Mouse (Mus musculus) forebrain, embryonic 12.5 days (tissue): ENCODE results near the gene F12. TPM values are rescaled to one million over a fixed set of nuclear protein-coding genes. Genes with fewer than 3 reads are reported as not detected.

Experiments
- ATAC-seq: fragments of 200-750 bp; cut with Nextera tagmentation; 2 replicates; pipeline ENCODE4 v1.8.0; 2017; ENCODE audit warnings: moderate TSS enrichment; ENCODE audit not compliant: low FRiP score
- H3K27ac ChIP-seq: fragments of 300-500 bp; sonication (generic); 2 replicates; pipeline ENCODE4 v1.5.1; 2016; ENCODE audit warnings: mild to moderate bottlenecking
- H3K27me3 ChIP-seq: fragments of 300-500 bp; sonication (generic); 2 replicates; pipeline ENCODE4 v1.6.1; 2016; ENCODE audit warnings: mild to moderate bottlenecking
- H3K36me3 ChIP-seq: fragments of 300-500 bp; sonication (generic); replicated peaks from 2 replicates; pipeline ENCODE4 v1.6.1; 2016; ENCODE audit warnings: mild to moderate bottlenecking
- H3K4me1 ChIP-seq: fragments of 300-500 bp; sonication (generic); 2 replicates; pipeline ENCODE4 v1.6.1; 2016
- H3K4me2 ChIP-seq: fragments of 300-500 bp; sonication (generic); 2 replicates; pipeline ENCODE4 v1.6.1; 2016; ENCODE audit warnings: mild to moderate bottlenecking, moderate library complexity
- H3K4me3 ChIP-seq: fragments of 300-500 bp; sonication (generic); replicated peaks from 2 replicates; pipeline ENCODE4 v1.5.1; 2016; ENCODE audit warnings: mild to moderate bottlenecking
- H3K9ac ChIP-seq: fragments of 300-500 bp; sonication (generic); 2 replicates; pipeline ENCODE4 v1.6.1; 2016; ENCODE audit warnings: mild to moderate bottlenecking
- H3K9me3 ChIP-seq: fragments of 300-500 bp; sonication (generic); 2 replicates; pipeline ENCODE4 v1.6.1; 2016
- WGBS: fragments of 180-500 bp; shearing (Covaris S2); methylation state at CpG from one replicate; pipeline ENCODE4 v1.1.7; 2016; 5-methylcytosine and 5-hydroxymethylcytosine counted together
- microRNA-seq: library from miRNA; unstranded; fragments of <30 nt; microRNA quantifications from one replicate; pipeline ENCODE4, GENCODE M21; 2017
- polyA plus RNA-seq: library from polyadenylated mRNA; unstranded; fragments of >200 nt; fragmentation: Nextera tagmentation; extraction: Ambion mirVana; gene quantifications from 2 replicates; pipeline ENCODE4 v1.2.1, GENCODE M21; 2016

Gene F12
- polyA plus RNA-seq, 1 experiment from 2014 or later: not detected

- WGBS: 73% methylated on average over 2 of the region's 2 CpGs
- no peaks in the 10 kb centered on the region for H3K36me3 ChIP-seq
- H3K9me3 ChIP-seq: no peaks in the 10 kb centered on the region
- peaks cover 74% of the 10 kb centered on the region for H3K27me3 ChIP-seq
- H3K9ac ChIP-seq: no peak overlapping the region
- H3K4me3 ChIP-seq: no peak overlapping the region
- ATAC-seq: no peak
- no peak overlapping the region for H3K27ac ChIP-seq
- no peak overlapping the region for H3K4me2 ChIP-seq
- peaks cover 4% of the 10 kb centered on the region; the same call in 1 of the 2 replicates for H3K4me1 ChIP-seq
Observed at GRCm38 (mm10) chr13:55375877-55376276, 50.7 kb downstream of the F12 start.

GRCm38 (mm10) chr13:55374206-55374924, 52.2 kb downstream of the F12 start:
- no peak for ATAC-seq
- Histone ChIP-seq H3K9me3 (no peaks in the 10 kb centered on the region), H3K4me3 (no peak overlapping the region), H3K36me3 (no peaks in the 10 kb centered on the region), H3K27me3 (peaks cover 72% of the 10 kb centered on the region), H3K4me2 (no peak overlapping the region), H3K27ac (no peak overlapping the region), H3K4me1 (peaks cover 3% of the 10 kb centered on the region; the same call in 1 of the 2 replicates), H3K9ac (no peak overlapping the region)
- 68% methylated on average over 6 of the region's 6 CpGs for WGBS

GRCm38 (mm10) chr13:55371740-55372139, 54.9 kb downstream of the F12 start:
- WGBS: 53% methylated on average over 5 of the region's 5 CpGs
- ATAC-seq: no peak
- Histone ChIP-seq H3K4me1 (no peaks in the 10 kb centered on the region), H3K9ac (no peak overlapping the region), H3K27me3 (peaks cover 58% of the 10 kb centered on the region), H3K9me3 (no peaks in the 10 kb centered on the region), H3K4me3 (no peak overlapping the region), H3K4me2 (no peak overlapping the region), H3K36me3 (no peaks in the 10 kb centered on the region), H3K27ac (no peak overlapping the region)

- no peak overlapping the region for H3K27ac ChIP-seq
- peaks cover 54% of the 10 kb centered on the region for H3K27me3 ChIP-seq
- H3K4me1 ChIP-seq: no peaks in the 10 kb centered on the region
- no peaks in the 10 kb centered on the region for H3K9me3 ChIP-seq
- no peak for ATAC-seq
- H3K9ac ChIP-seq: no peak overlapping the region
- H3K4me2 ChIP-seq: no peak overlapping the region
- no peak overlapping the region for H3K4me3 ChIP-seq
- H3K36me3 ChIP-seq: no peaks in the 10 kb centered on the region
- 76% methylated on average over 8 of the region's 8 CpGs for WGBS
Observed at GRCm38 (mm10) chr13:55371007-55371681, 55.4 kb downstream of the F12 start.

GRCm38 (mm10) chr13:55370234-55370633, 56.4 kb downstream of the F12 start:
- Histone ChIP-seq H3K4me1 (no peaks in the 10 kb centered on the region), H3K9ac (no peak overlapping the region), H3K4me2 (no peak overlapping the region), H3K36me3 (no peaks in the 10 kb centered on the region), H3K27me3 (peaks cover 56% of the 10 kb centered on the region), H3K9me3 (no peaks in the 10 kb centered on the region), H3K4me3 (no peak overlapping the region), H3K27ac (no peak overlapping the region)
- 75% methylated on average over 3 of the region's 3 CpGs for WGBS
- no peak for ATAC-seq

GRCm38 (mm10) chr13:55369531-55370114, 57.0 kb downstream of the F12 start, which contains the start of gene Rgs14:
Gene Rgs14 (plus strand): TSS chr13:55369732.
- WGBS: 62% methylated on average over 13 of the region's 13 CpGs
- H3K36me3 ChIP-seq: no peaks in the 10 kb centered on the region
- H3K27me3 ChIP-seq: peaks cover 51% of the 10 kb centered on the region
- ATAC-seq: no peak
- H3K9me3 ChIP-seq: no peaks in the 10 kb centered on the region
- H3K4me2 ChIP-seq: no peak within 1 kb of the TSS
- no peaks in the 10 kb centered on the region for H3K4me1 ChIP-seq
- no peak within 1 kb of the TSS for H3K27ac ChIP-seq
- H3K4me3 ChIP-seq: no peak within 1 kb of the TSS
- H3K9ac ChIP-seq: no peak within 1 kb of the TSS

- WGBS: 83% methylated on average over 7 of the region's 7 CpGs
- no peak overlapping the region for H3K9ac ChIP-seq
Observed at GRCm38 (mm10) chr13:55368401-55368800, 58.2 kb downstream of the F12 start.

More at GRCm38 (mm10) chr13:55368401-55368800, 58.2 kb downstream of the F12 start:
- H3K9me3 ChIP-seq: no peaks in the 10 kb centered on the region
- peaks cover 40% of the 10 kb centered on the region for H3K27me3 ChIP-seq
- no peak overlapping the region for H3K4me2 ChIP-seq
- no peak overlapping the region for H3K27ac ChIP-seq
- H3K4me1 ChIP-seq: no peaks in the 10 kb centered on the region
- no peak overlapping the region for H3K4me3 ChIP-seq
- H3K36me3 ChIP-seq: no peaks in the 10 kb centered on the region
- no peak for ATAC-seq

Small RNAs within 50 kb of the gene (microRNA-seq; reads per million reads assigned to microRNA genes)
- gene Mir6943: 0.73 reads per million

Other genes starting within 250 kb of the F12 start
- 83.4 and 83.6 TPM in 2 replicates for gene Nsd1, start 217.0 kb downstream of the F12 start, polyA plus RNA-seq
- gene Prelid1, start 106.3 kb downstream of the F12 start, polyA plus RNA-seq: 316 and 328 TPM in 2 replicates
- gene Rab24, start 104.8 kb downstream of the F12 start, polyA plus RNA-seq: 96.9 and 97.7 TPM in 2 replicates
- gene Mxd3, start 97.0 kb downstream of the F12 start, polyA plus RNA-seq: 35.5 and 39.1 TPM in 2 replicates
- gene Lman2, start 64.0 kb downstream of the F12 start, polyA plus RNA-seq: 82.7 TPM in 2 replicates
- gene Rgs14, start 57.1 kb downstream of the F12 start, polyA plus RNA-seq: 0.64 TPM in 1 of 2 replicates, not detected in the other
- not detected in 2 replicates for gene Slc34a1, start 28.6 kb downstream of the F12 start, polyA plus RNA-seq
- not detected in 2 replicates for gene Pfn3, start 11.6 kb downstream of the F12 start, polyA plus RNA-seq
- gene Grk6, start 18.3 kb upstream of the F12 start, polyA plus RNA-seq: 54.2 and 58.1 TPM in 2 replicates
- gene Prr7, start 37.5 kb upstream of the F12 start, polyA plus RNA-seq: 1.7 and 2.7 TPM in 2 replicates
- 591 and 654 TPM in 2 replicates for gene Dbn1, start 61.3 kb upstream of the F12 start, polyA plus RNA-seq
- gene Pdlim7, start 86.9 kb upstream of the F12 start, polyA plus RNA-seq: 139 and 147 TPM in 2 replicates
- gene Dok3, start 102.5 kb upstream of the F12 start, polyA plus RNA-seq: 3.3 and 3.7 TPM in 2 replicates
- gene Ddx41, start 109.9 kb upstream of the F12 start, polyA plus RNA-seq: 69.9 and 73.3 TPM in 2 replicates
- gene Fam193b, start 144.3 kb upstream of the F12 start, polyA plus RNA-seq: 61.6 and 64.7 TPM in 2 replicates
- gene Tmed9, start 146.9 kb upstream of the F12 start, polyA plus RNA-seq: 115 and 118 TPM in 2 replicates
- gene B4galt7, start 173.1 kb upstream of the F12 start, polyA plus RNA-seq: 31.4 and 31.7 TPM in 2 replicates
- gene Caml, start 196.2 kb upstream of the F12 start, polyA plus RNA-seq: 68.1 and 73.2 TPM in 2 replicates
- gene Ddx46, start 208.2 kb upstream of the F12 start, polyA plus RNA-seq: 47.4 and 52.4 TPM in 2 replicates